Mouse (Mus musculus) kidney, embryonic 15.5 days (tissue): ENCODE measurements at regions not wholly inside any gene's neighbourhood (a gene's known extent, or its start where the extent isn't known, plus 50 kb on each side); places are given as distances from the start of the nearest gene placed in this dataset.

ENCODE experiments used
- ATAC-seq: fragments of 200-750 bp; cut with Nextera tagmentation; replicated peaks from 2 replicates; pipeline ENCODE4 v1.8.0; 2017; ENCODE audit warnings: moderate TSS enrichment; ENCODE audit not compliant: low FRiP score
- H3K27ac ChIP-seq: fragments of 300-500 bp; sonication (generic); 2 replicates; pipeline ENCODE4 v1.5.1; 2015; ENCODE audit warnings: mild to moderate bottlenecking, inconsistent platforms
- H3K27me3 ChIP-seq: fragments of 300-500 bp; sonication (generic); 2 replicates; pipeline ENCODE4 v1.6.1; 2015; ENCODE audit warnings: inconsistent platforms
- H3K36me3 ChIP-seq: fragments of 300-500 bp; sonication (generic); 2 replicates; pipeline ENCODE4 v1.6.1; 2015; ENCODE audit warnings: inconsistent platforms
- H3K4me1 ChIP-seq: fragments of 300-500 bp; sonication (generic); 2 replicates; pipeline ENCODE4 v1.6.1; 2015; ENCODE audit warnings: inconsistent platforms
- H3K4me2 ChIP-seq: fragments of 300-500 bp; sonication (generic); 2 replicates; pipeline ENCODE4 v1.6.1; 2015; ENCODE audit warnings: moderate library complexity, mild to moderate bottlenecking, inconsistent platforms
- H3K4me3 ChIP-seq: fragments of 300-500 bp; sonication (generic); replicated peaks from 2 replicates; pipeline ENCODE4 v1.5.1; 2015; ENCODE audit warnings: mild to moderate bottlenecking, inconsistent platforms
- H3K9ac ChIP-seq: fragments of 300-500 bp; sonication (generic); 2 replicates; pipeline ENCODE4 v1.6.1; 2015; ENCODE audit warnings: mild to moderate bottlenecking, inconsistent platforms
- H3K9me3 ChIP-seq: fragments of 300-500 bp; sonication (generic); replicated peaks from 2 replicates; pipeline ENCODE4 v1.6.1; 2016; ENCODE audit warnings: inconsistent platforms
- whole genome bisulfite sequencing: fragments of 180-500 bp; shearing (Covaris S2); methylation state at CpG from one replicate; pipeline ENCODE4 v1.1.7; 2015; ENCODE audit warnings: mixed read lengths; 5-methylcytosine and 5-hydroxymethylcytosine counted together

- H3K36me3 ChIP-seq, result no peaks in the 10 kb centered on the region
- no peak for ATAC-seq
Observed at GRCm38 (mm10) chr11:31721908-31722307, 50.2 kb upstream of the Bod1 start.

GRCm38 (mm10) chr11:31724506-31724905, 52.8 kb upstream of the Bod1 start:
- ATAC-seq, result no peak
- no peak overlapping the region for H3K9ac ChIP-seq
- H3K4me3 ChIP-seq, result no peak overlapping the region
- no peaks in the 10 kb centered on the region for H3K27me3 ChIP-seq
- no peaks in the 10 kb centered on the region for H3K9me3 ChIP-seq
- no peaks in the 10 kb centered on the region for H3K36me3 ChIP-seq
- peaks cover 3% of the 10 kb centered on the region; the same call in 1 of the 2 replicates for H3K4me1 ChIP-seq
- no peak overlapping the region for H3K27ac ChIP-seq
- WGBS, result 89% methylated on average over 1 of the region's 1 CpGs
- H3K4me2 ChIP-seq, result no peak overlapping the region

More at GRCm38 (mm10) chr11:31721908-31722307, 50.2 kb upstream of the Bod1 start:
- no peaks in the 10 kb centered on the region for H3K27me3 ChIP-seq
- H3K27ac ChIP-seq, result no peak overlapping the region
- no peak overlapping the region for H3K4me3 ChIP-seq
- no peaks in the 10 kb centered on the region for H3K9me3 ChIP-seq
- WGBS, result 66% methylated on average over 3 of the region's 3 CpGs
- no peaks in the 10 kb centered on the region for H3K4me1 ChIP-seq
- H3K4me2 ChIP-seq, result no peak overlapping the region
- H3K9ac ChIP-seq, result no peak overlapping the region

- Histone ChIP-seq H3K4me1 (peaks cover 16% of the 10 kb centered on the region), H3K36me3 (no peaks in the 10 kb centered on the region), H3K4me3 (no peak overlapping the region), H3K9me3 (no peaks in the 10 kb centered on the region), H3K4me2 (no peak overlapping the region), H3K27me3 (no peaks in the 10 kb centered on the region), H3K9ac (no peak overlapping the region), H3K27ac (no peak overlapping the region)
- WGBS, result 83% methylated on average over 15 of the region's 15 CpGs
- ATAC-seq, result no peak
Observed at GRCm38 (mm10) chr11:31725936-31726647, 54.4 kb upstream of the Bod1 start.

GRCm38 (mm10) chr11:31727289-31727688, 55.6 kb upstream of the Bod1 start:
- no peak overlapping the region for H3K27ac ChIP-seq
- no peaks in the 10 kb centered on the region for H3K9me3 ChIP-seq
- H3K4me3 ChIP-seq, result no peak overlapping the region
- no peak; the same call in 1 of the 2 replicates for ATAC-seq
- H3K4me1 ChIP-seq, result peaks cover 17% of the 10 kb centered on the region
- 65% methylated on average over 8 of the region's 8 CpGs for WGBS
- H3K9ac ChIP-seq, result no peak overlapping the region
- H3K27me3 ChIP-seq, result no peaks in the 10 kb centered on the region
- no peaks in the 10 kb centered on the region for H3K36me3 ChIP-seq
- H3K4me2 ChIP-seq, result no peak overlapping the region

GRCm38 (mm10) chr11:31729728-31730127, 58.0 kb upstream of the Bod1 start:
- Histone ChIP-seq H3K4me1 (peaks cover 27% of the 10 kb centered on the region), H3K4me3 (no peak overlapping the region), H3K36me3 (no peaks in the 10 kb centered on the region), H3K9me3 (no peaks in the 10 kb centered on the region), H3K27ac (no peak overlapping the region), H3K4me2 (no peak overlapping the region), H3K27me3 (no peaks in the 10 kb centered on the region), H3K9ac (no peak overlapping the region)
- ATAC-seq, result no peak
- 63% methylated on average over 3 of the region's 3 CpGs for WGBS

GRCm38 (mm10) chr11:31730181-31730580, 58.5 kb upstream of the Bod1 start:
- no peak overlapping the region for H3K4me2 ChIP-seq
- H3K36me3 ChIP-seq, result no peaks in the 10 kb centered on the region
- no peaks in the 10 kb centered on the region for H3K27me3 ChIP-seq
- ATAC-seq, result no peak
- H3K27ac ChIP-seq, result no peak overlapping the region
- no peak overlapping the region for H3K9ac ChIP-seq
- no peak overlapping the region for H3K4me3 ChIP-seq
- WGBS, result 91% methylated on average over 4 of the region's 4 CpGs
- H3K9me3 ChIP-seq, result no peaks in the 10 kb centered on the region
- H3K4me1 ChIP-seq, result peaks cover 27% of the 10 kb centered on the region

GRCm38 (mm10) chr11:31730680-31731079, 59.0 kb upstream of the Bod1 start:
- peaks cover 27% of the 10 kb centered on the region for H3K4me1 ChIP-seq
- no peak overlapping the region for H3K27ac ChIP-seq
- no peaks in the 10 kb centered on the region for H3K27me3 ChIP-seq
- no peak overlapping the region for H3K4me3 ChIP-seq
- H3K9ac ChIP-seq, result no peak overlapping the region
- H3K9me3 ChIP-seq, result no peaks in the 10 kb centered on the region
- WGBS, result 38% methylated on average over 3 of the region's 3 CpGs
- no peaks in the 10 kb centered on the region for H3K36me3 ChIP-seq
- H3K4me2 ChIP-seq, result no peak overlapping the region
- ATAC-seq, result no peak

- Histone ChIP-seq H3K27ac (no peak overlapping the region), H3K4me3 (no peak overlapping the region), H3K4me2 (no peak overlapping the region), H3K36me3 (no peaks in the 10 kb centered on the region), H3K4me1 (peaks cover 27% of the 10 kb centered on the region), H3K27me3 (no peaks in the 10 kb centered on the region), H3K9me3 (no peaks in the 10 kb centered on the region), H3K9ac (no peak overlapping the region)
- 69% methylated on average over 4 of the region's 4 CpGs for WGBS
- ATAC-seq, result no peak
Observed at GRCm38 (mm10) chr11:31731459-31731858, 59.8 kb upstream of the Bod1 start.

- no peak overlapping the region for H3K4me2 ChIP-seq
- no peak overlapping the region for H3K9ac ChIP-seq
- H3K4me1 ChIP-seq, result peaks cover 26% of the 10 kb centered on the region
- ATAC-seq, result no peak
- H3K36me3 ChIP-seq, result no peaks in the 10 kb centered on the region
- 64% methylated on average over 3 of the region's 3 CpGs for WGBS
- no peaks in the 10 kb centered on the region for H3K9me3 ChIP-seq
- no peak overlapping the region for H3K4me3 ChIP-seq
- H3K27ac ChIP-seq, result no peak overlapping the region
- H3K27me3 ChIP-seq, result no peaks in the 10 kb centered on the region
Observed at GRCm38 (mm10) chr11:31732342-31732741, 60.7 kb upstream of the Bod1 start.

GRCm38 (mm10) chr11:31732958-31733357, 61.3 kb upstream of the Bod1 start:
- H3K9me3 ChIP-seq, result no peaks in the 10 kb centered on the region

GRCm38 (mm10) chr11:31734091-31734490, 62.4 kb upstream of the Bod1 start:
- H3K27me3 ChIP-seq, result no peaks in the 10 kb centered on the region
- H3K4me1 ChIP-seq, result peaks cover 24% of the 10 kb centered on the region
- H3K9me3 ChIP-seq, result no peaks in the 10 kb centered on the region
- no peaks in the 10 kb centered on the region for H3K36me3 ChIP-seq
- H3K9ac ChIP-seq, result no peak overlapping the region
- H3K27ac ChIP-seq, result peak overlapping the region; percentile 29; the same call in 1 of the 2 replicates
- H3K4me3 ChIP-seq, result no peak overlapping the region
- WGBS, result 40% methylated on average over 4 of the region's 4 CpGs
- ATAC-seq, result peak; percentile 66
- H3K4me2 ChIP-seq, result no peak overlapping the region

More at GRCm38 (mm10) chr11:31732958-31733357, 61.3 kb upstream of the Bod1 start:
- WGBS, result 48% methylated on average over 1 of the region's 1 CpGs
- Histone ChIP-seq H3K36me3 (no peaks in the 10 kb centered on the region), H3K9ac (no peak overlapping the region), H3K27ac (no peak overlapping the region), H3K4me1 (peaks cover 24% of the 10 kb centered on the region), H3K4me2 (no peak overlapping the region), H3K27me3 (no peaks in the 10 kb centered on the region), H3K4me3 (no peak overlapping the region)
- ATAC-seq, result 0 out of 2 replicates have a peak, but pooled peaks have one; percentile 24

GRCm38 (mm10) chr11:31735257-31735656, 63.6 kb upstream of the Bod1 start:
- Histone ChIP-seq H3K27ac (no peak overlapping the region), H3K9ac (no peak overlapping the region), H3K4me1 (peaks cover 18% of the 10 kb centered on the region), H3K27me3 (no peaks in the 10 kb centered on the region), H3K4me2 (no peak overlapping the region), H3K9me3 (no peaks in the 10 kb centered on the region), H3K36me3 (no peaks in the 10 kb centered on the region), H3K4me3 (no peak overlapping the region)
- WGBS, result 90% methylated on average over 6 of the region's 6 CpGs
- ATAC-seq, result no peak

GRCm38 (mm10) chr11:31736086-31736485, 64.4 kb upstream of the Bod1 start:
- H3K4me2 ChIP-seq, result no peak overlapping the region
- H3K9me3 ChIP-seq, result no peaks in the 10 kb centered on the region
- H3K4me3 ChIP-seq, result no peak overlapping the region

More at GRCm38 (mm10) chr11:31736086-31736485, 64.4 kb upstream of the Bod1 start:
- ATAC-seq, result no peak
- no peak overlapping the region for H3K9ac ChIP-seq
- peaks cover 12% of the 10 kb centered on the region for H3K4me1 ChIP-seq
- H3K27me3 ChIP-seq, result no peaks in the 10 kb centered on the region
- H3K27ac ChIP-seq, result no peak overlapping the region
- no peaks in the 10 kb centered on the region for H3K36me3 ChIP-seq
